ENCODE assay signal across 9 mouse cellular contexts in the genomic region with DNA sequence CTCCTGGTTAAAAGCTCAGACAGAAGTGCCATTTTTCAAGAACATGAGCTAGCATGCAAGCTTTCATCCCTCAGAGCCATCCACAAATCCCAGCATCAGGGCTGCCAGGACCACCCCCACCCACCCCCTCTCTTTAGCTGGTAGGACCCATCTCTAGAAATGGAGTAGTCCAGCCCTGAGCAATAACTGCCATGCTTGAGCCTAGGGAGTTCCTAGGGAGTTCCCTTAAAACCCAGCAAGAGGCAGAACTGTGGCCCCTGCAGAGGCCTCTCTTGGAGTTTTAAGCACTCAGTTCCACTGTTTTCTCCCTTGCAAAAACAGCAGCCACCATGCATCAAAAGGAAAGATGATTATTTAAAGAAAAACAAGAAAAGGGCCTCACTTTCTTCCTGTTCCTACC. TPM values are rescaled to one million over a fixed set of nuclear protein-coding genes. Genes with fewer than 3 reads are reported as not detected.
DNase-seq lines count a peak whose midpoint lies in the region; ATAC-seq and TF ChIP-seq lines count a peak whose summit lies in the region.
"Had no signal": no experiment of that assay in that cellular context is flagged by ENCODE, and none has a peak within 500 bp of the region (broad histone marks: within the 10 kb centered on the region; RNA-seq: fewer than 3 reads in every experiment).

No protein-coding gene starts in this region.

- DNase-seq in kidney, adult 2 months, result no peak
- no peak for DNase-seq in kidney, postnatal 14 days
- DNase-seq in thymus, postnatal 0 days (ENCODE audit: low spot score), result no peak
- DNase-seq in thymus, postnatal 36 days, result no peak
- no peak for DNase-seq in layer of hippocampus, postnatal 36 days

- H3K4me3 ChIP-seq in kidney, adult 2 months (ENCODE audit: insufficient read depth, low read depth, low read length), result peak overlapping the region; percentile 44; the same call in 1 of the 2 replicates
- no peak overlapping the region for H3K4me3 ChIP-seq in forebrain, embryonic 13.5 days
- peak overlapping the region; percentile 89 for H3K4me3 ChIP-seq in intestine, embryonic 16.5 days (ENCODE audit: low read length)
- H3K4me3 ChIP-seq in neural tube, embryonic 12.5 days, result no peak overlapping the region
- H3K4me3 ChIP-seq: myocyte had no signal

- no peak overlapping the region for H3K9ac ChIP-seq in forebrain, embryonic 13.5 days
- H3K9ac ChIP-seq in intestine, embryonic 16.5 days (ENCODE audit: low read depth, low read length), result peak overlapping the region; percentile 94
- H3K9ac ChIP-seq in neural tube, embryonic 12.5 days, result no peak overlapping the region

- no peak for TF ChIP-seq POLR2A in kidney, adult 2 months (IDR thresholded peaks at IDR 0.05; ENCODE audit: low read depth, low read length)

- H3K36me3 ChIP-seq in kidney, adult 2 months (ENCODE audit: control insufficient read depth, insufficient read depth, low read length), result no peaks in the 10 kb centered on the region
- H3K36me3 ChIP-seq in forebrain, embryonic 13.5 days (ENCODE audit: poor library complexity, severe bottlenecking), result no peaks in the 10 kb centered on the region
- peaks cover 5% of the 10 kb centered on the region; the same call in 1 of the 2 replicates for H3K36me3 ChIP-seq in intestine, embryonic 16.5 days (ENCODE audit: control insufficient read depth, insufficient read depth, low read length)
- no peaks in the 10 kb centered on the region for H3K36me3 ChIP-seq in neural tube, embryonic 12.5 days

- no peaks in the 10 kb centered on the region for H3K4me1 ChIP-seq in kidney, adult 2 months (ENCODE audit: control insufficient read depth, insufficient read depth, low read length)
- peaks cover 12% of the 10 kb centered on the region for H3K4me1 ChIP-seq in forebrain, embryonic 13.5 days
- H3K4me1 ChIP-seq in intestine, embryonic 16.5 days (ENCODE audit: control insufficient read depth, insufficient read depth, low read length), result peaks cover 3% of the 10 kb centered on the region; the same call in 1 of the 2 replicates
- peaks cover 6% of the 10 kb centered on the region; the same call in 1 of the 2 replicates for H3K4me1 ChIP-seq in neural tube, embryonic 12.5 days

- no peak for ATAC-seq in forebrain, embryonic 13.5 days
- no peak for ATAC-seq in intestine, embryonic 16.5 days
- ATAC-seq in neural tube, embryonic 12.5 days (ENCODE audit: low FRiP score, low read depth), result no peak

- no peaks in the 10 kb centered on the region for H3K27me3 ChIP-seq in kidney, adult 2 months (replicated peaks; ENCODE audit: control insufficient read depth, insufficient read depth, low read length)
- H3K27me3 ChIP-seq in forebrain, embryonic 13.5 days, result peaks cover 35% of the 10 kb centered on the region
- no peaks in the 10 kb centered on the region for H3K27me3 ChIP-seq in intestine, embryonic 16.5 days (replicated peaks; ENCODE audit: control insufficient read depth, insufficient read depth, low read length)
- H3K27me3 ChIP-seq in neural tube, embryonic 12.5 days (replicated peaks), result peaks cover 25% of the 10 kb centered on the region

- H3K4me2 ChIP-seq in forebrain, embryonic 13.5 days, result peak overlapping the region; percentile 97
- H3K4me2 ChIP-seq in intestine, embryonic 16.5 days (ENCODE audit: low read depth, low read length), result peak overlapping the region; percentile 71
- H3K4me2 ChIP-seq in neural tube, embryonic 12.5 days (replicated peaks), result peak overlapping the region; percentile 98

- TF ChIP-seq CTCF in kidney, adult 2 months (conservative IDR thresholded peaks at IDR 0.05; ENCODE audit: insufficient read depth, insufficient read length, low read depth, low read length), result no peak

- no peak overlapping the region for H3K27ac ChIP-seq in kidney, adult 2 months (ENCODE audit: insufficient read depth, low read depth, low read length)
- no peak overlapping the region for H3K27ac ChIP-seq in forebrain, embryonic 13.5 days
- peak overlapping the region; percentile 38 for H3K27ac ChIP-seq in intestine, embryonic 16.5 days (ENCODE audit: low read length)
- no peak overlapping the region for H3K27ac ChIP-seq in neural tube, embryonic 12.5 days

- no peaks in the 10 kb centered on the region for H3K9me3 ChIP-seq in forebrain, embryonic 13.5 days (replicated peaks)
- no peaks in the 10 kb centered on the region for H3K9me3 ChIP-seq in intestine, embryonic 16.5 days (ENCODE audit: control insufficient read depth, low read length)
- H3K9me3 ChIP-seq in neural tube, embryonic 12.5 days, result no peaks in the 10 kb centered on the region

RNA-seq across cellular contexts. Expression of gene Pde3a, which starts 1.0 kb away (rescaled TPM):
- 4.1 and 4.2 TPM in 2 replicates for polyA plus RNA-seq in kidney, adult 2 months (2012; rRNA removed)
- polyA plus RNA-seq in forebrain, embryonic 13.5 days (2015; fragmentation: Nextera tagmentation; extraction: Ambion mirVana), result 0.84 and 0.96 TPM in 2 replicates
- 14.7 and 17.9 TPM in 2 replicates for polyA plus RNA-seq in intestine, embryonic 16.5 days (2015; fragmentation: Nextera tagmentation; extraction: Ambion mirVana)
- polyA plus RNA-seq in neural tube, embryonic 12.5 days (2016; fragmentation: Nextera tagmentation; extraction: Ambion mirVana), result 2.3 and 2.8 TPM in 2 replicates
- 0.46 and 0.61 TPM in 2 replicates for polyA plus RNA-seq in thymus, postnatal 0 days (2015; fragmentation: Nextera tagmentation; extraction: Ambion mirVana)
- total RNA-seq in layer of hippocampus, postnatal 36 days (2021), result 1 to 10 TPM; 2.4 to 2.9 TPM
- polyA plus RNA-seq: myocyte had no signal

Comparison
In these comparisons a context has a peak if more than half of its experiments do, and no peak if none do; other contexts are left out.
1. H3K4me3 ChIP-seq: peak in kidney, adult 2 months (single experiment) and intestine, embryonic 16.5 days (single experiment); none in forebrain, embryonic 13.5 days (single experiment) and neural tube, embryonic 12.5 days (single experiment).
2. Peak in every context shown above with its lines, with median percentiles within 50 percentile points of each other: H3K4me2 ChIP-seq.